Comparison of ENCODE assay signal across 28 mouse cellular contexts in the genomic region with DNA sequence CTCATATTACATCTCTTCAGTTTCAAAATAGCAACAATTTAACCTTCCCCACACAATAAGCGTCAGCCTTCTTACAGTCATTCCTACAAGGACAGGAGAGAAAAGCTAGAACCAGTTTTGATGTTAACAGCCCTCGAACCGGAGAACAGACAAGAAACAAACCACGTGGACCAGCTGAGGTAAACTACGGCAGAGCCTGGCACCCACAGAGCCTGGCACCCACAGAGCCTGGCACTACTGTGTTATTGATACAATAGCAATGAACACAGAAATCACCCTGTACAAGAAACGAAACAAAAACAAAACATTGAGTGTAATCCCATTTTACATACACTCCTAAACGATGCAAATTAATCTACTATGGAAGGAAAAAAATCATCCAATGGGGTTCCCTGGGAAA.
"Had no signal": no experiment of that assay in that cellular context is flagged by ENCODE, and none has a peak within 500 bp of the region (broad histone marks: within the 10 kb centered on the region; RNA-seq: fewer than 3 reads in every experiment).

No protein-coding gene starts in this region.

- ATAC-seq: forebrain, embryonic 13.5 days; forebrain, embryonic 14.5 days; forebrain, embryonic 15.5 days; forebrain, embryonic 16.5 days; forebrain, postnatal 0 days had no signal

- H3K27ac ChIP-seq: embryonic facial prominence, embryonic 10.5 days; embryonic facial prominence, embryonic 12.5 days; embryonic facial prominence, embryonic 13.5 days; embryonic facial prominence, embryonic 15.5 days; forebrain, embryonic 10.5 days; forebrain, embryonic 12.5 days; forebrain, embryonic 13.5 days; forebrain, embryonic 15.5 days; gastrocnemius, adult 2 months had no signal

- H3K4me1 ChIP-seq: embryonic facial prominence, embryonic 12.5 days; embryonic facial prominence, embryonic 15.5 days; forebrain, embryonic 13.5 days; forebrain, embryonic 15.5 days had no signal

- DNase-seq: cerebellum, adult 18-20 months; cerebellum, adult 2 months; cerebellum, adult 8-10 months; cerebellum, adult 9-10 months; cerebellum, adult 9-11 months; cerebellum, postnatal 10 days; cerebellum, postnatal 14 days; cerebellum, postnatal 25 days; cerebellum, postnatal 36 days; embryo, embryonic 11 days; forebrain, postnatal 0 days; gastrocnemius, adult 2 months; gastrocnemius, postnatal 10 days; gastrocnemius, postnatal 14 days; gastrocnemius, postnatal 25 days; gastrocnemius, postnatal 36 days; heart, adult 18-20 months had no signal

- H3K36me3 ChIP-seq: embryonic facial prominence, embryonic 12.5 days; forebrain, embryonic 12.5 days; forebrain, embryonic 15.5 days had no signal

- H3K9me3 ChIP-seq: embryonic facial prominence, embryonic 10.5 days; embryonic facial prominence, embryonic 12.5 days; embryonic facial prominence, embryonic 13.5 days; embryonic facial prominence, embryonic 15.5 days; forebrain, embryonic 10.5 days; forebrain, embryonic 12.5 days; forebrain, embryonic 13.5 days; forebrain, embryonic 15.5 days had no signal

- H3K4me3 ChIP-seq: embryonic facial prominence, embryonic 10.5 days; embryonic facial prominence, embryonic 12.5 days; embryonic facial prominence, embryonic 13.5 days; embryonic facial prominence, embryonic 15.5 days; erythroblast, embryonic 14.5 days; forebrain, embryonic 10.5 days; forebrain, embryonic 12.5 days; forebrain, embryonic 13.5 days; forebrain, embryonic 15.5 days; gastrocnemius, adult 2 months had no signal

- H3K4me2 ChIP-seq: embryonic facial prominence, embryonic 12.5 days; embryonic facial prominence, embryonic 13.5 days; embryonic facial prominence, embryonic 15.5 days; forebrain, embryonic 12.5 days; forebrain, embryonic 13.5 days; forebrain, embryonic 15.5 days had no signal

- H3K27me3 ChIP-seq: embryonic facial prominence, embryonic 12.5 days; embryonic facial prominence, embryonic 13.5 days; embryonic facial prominence, embryonic 15.5 days; forebrain, embryonic 12.5 days; forebrain, embryonic 13.5 days; forebrain, embryonic 15.5 days had no signal

- H3K9ac ChIP-seq: embryonic facial prominence, embryonic 12.5 days; embryonic facial prominence, embryonic 13.5 days; embryonic facial prominence, embryonic 15.5 days; forebrain, embryonic 12.5 days; forebrain, embryonic 13.5 days; forebrain, embryonic 15.5 days; forebrain, postnatal 0 days had no signal
